Mouse (Mus musculus) liver, adult 2 months (tissue): ENCODE data around the gene Cask.

Source experiments
- CTCF ChIP-seq: fragments of 200-500 bp; IDR thresholded peaks from 2 replicates; pipeline ENCODE4 v1.5.1; 2011; ENCODE audit warnings: low read depth, low read length, control low read depth
- POLR2A ChIP-seq: fragments of 200-500 bp; IDR thresholded peaks from 2 replicates; pipeline ENCODE4 v1.6.1; 2011; ENCODE audit warnings: low read length, control low read depth; ENCODE audit not compliant: insufficient read depth; ENCODE audit errors: extremely low read depth

DNA sequence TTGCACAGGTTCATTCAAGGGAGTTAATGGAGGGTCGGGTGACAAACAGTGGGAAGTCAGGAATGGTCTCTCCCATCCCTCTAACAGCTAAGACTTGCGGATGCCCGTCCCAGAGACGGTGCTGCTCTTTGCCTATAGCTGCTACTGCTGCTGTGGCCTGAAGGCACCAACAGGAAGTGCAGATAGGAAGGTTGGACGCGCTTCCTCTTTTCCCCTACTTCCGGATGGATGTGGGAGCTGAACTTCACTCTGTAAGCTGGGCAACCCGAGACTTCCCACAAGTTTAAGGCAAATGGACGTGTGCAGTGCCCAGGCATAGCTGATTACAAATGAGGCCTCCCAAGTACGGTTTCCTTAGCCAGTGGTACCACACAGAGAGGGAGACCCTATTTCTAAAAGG, 333.1 kb downstream of the Cask start:
- TF ChIP-seq POLR2A (no peak), CTCF (no peak)
